Mouse (Mus musculus): Measurements from ENCODE around the gene Pknox2.

DNA sequence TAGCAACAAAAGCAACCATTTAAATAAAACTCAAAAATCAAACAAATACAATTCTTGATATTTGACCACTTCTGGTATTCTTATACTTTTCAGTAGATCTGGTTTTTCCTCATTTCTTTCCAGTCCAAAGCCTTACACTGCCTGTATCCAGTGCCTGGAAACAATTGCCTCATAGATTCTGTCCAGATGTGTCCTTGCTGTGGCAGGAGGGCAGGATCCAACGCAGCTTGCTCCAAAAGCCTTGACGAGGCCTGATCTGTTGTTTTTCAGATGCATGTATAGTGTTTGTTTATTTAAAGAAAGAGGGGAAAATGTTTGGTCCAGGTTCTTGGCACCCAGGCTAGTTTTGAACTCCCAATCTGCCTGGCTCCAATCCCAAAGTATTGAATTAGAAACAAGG, 290.9 kb downstream of the Pknox2 start:
- TF ChIP-seq ZNF384 (IDR thresholded peaks at IDR 0.05; ENCODE audit: low read depth, low read length) (no peak), MAFK (IDR thresholded peaks at IDR 0.05; ENCODE audit: insufficient read depth, low read depth, low read length) (no peak)

Measured in ES-E14 (cell line).